Mouse (Mus musculus) G1E (cell line): Measurements from ENCODE around the gene Ptprg. TPM values are rescaled to one million over a fixed set of nuclear protein-coding genes. Genes with fewer than 3 reads are reported as not detected.

ENCODE experiments used
- ATAC-seq: 2 replicates; pipeline ENCODE4 v1.8.0; 2016; ENCODE audit warnings: mild to moderate bottlenecking; ENCODE audit not compliant: insufficient number of reproducible peaks, poor library complexity, low FRiP score, severe bottlenecking; ENCODE audit errors: extremely low read depth
- DNase-seq: peaks from one replicate; pipeline ENCODE4 v3.0.0; 2012; ENCODE audit warnings: low spot score
- H3K27me3 ChIP-seq: 2 replicates; pipeline ENCODE4 v1.6.1; 2012; ENCODE audit warnings: mild to moderate bottlenecking, low read length, inconsistent platforms; ENCODE audit not compliant: insufficient read depth
- H3K36me3 ChIP-seq: replicated peaks from 2 replicates; pipeline ENCODE3; 2012; ENCODE audit warnings: mild to moderate bottlenecking, inconsistent platforms
- H3K4me1 ChIP-seq: 2 replicates; pipeline ENCODE4 v1.6.1; 2012; ENCODE audit warnings: low read depth, low read length, inconsistent platforms, mixed read lengths; ENCODE audit not compliant: insufficient read depth
- H3K4me3 ChIP-seq: 2 replicates; pipeline ENCODE4 v1.5.1; 2012; ENCODE audit warnings: low read depth, mild to moderate bottlenecking, inconsistent platforms, low read length, moderate library complexity, mixed read lengths
- H3K9me3 ChIP-seq: replicated peaks from 2 replicates; pipeline ENCODE4 v1.6.1; 2012; ENCODE audit warnings: inconsistent platforms
- CTCF ChIP-seq: IDR thresholded peaks from 2 replicates; pipeline ENCODE4 v1.5.1; 2012; ENCODE audit warnings: low read depth, low read length, inconsistent platforms, mixed read lengths
- GATA1 ChIP-seq: IDR thresholded peaks from 2 replicates; pipeline ENCODE4 v1.6.1; 2012; ENCODE audit warnings: borderline replicate concordance, low read length, inconsistent platforms, mixed read lengths
- GATA2 ChIP-seq: IDR thresholded peaks from 2 replicates; pipeline ENCODE4 v1.6.1; 2012; ENCODE audit warnings: low read depth, low read length, inconsistent platforms, borderline replicate concordance
- POLR2AphosphoS5 ChIP-seq: IDR thresholded peaks from 2 replicates; pipeline ENCODE4 v1.6.1; 2012; ENCODE audit warnings: low read depth, low read length, inconsistent platforms; ENCODE audit not compliant: insufficient replicate concordance
- TAL1 ChIP-seq: conservative IDR thresholded peaks from 2 replicates; pipeline ENCODE4 v1.6.1; 2012; ENCODE audit warnings: low read depth, low read length, inconsistent platforms, mixed read lengths
- polyA plus RNA-seq: library from polyadenylated mRNA; stranded (reverse); fragments of >175 nt; gene quantifications from 2 replicates; pipeline ENCODE4 v1.2.3, GENCODE M21; 2012
- total RNA-seq, 2 experiments: library from RNA; stranded (forward) in 1 of 2; stranded (reverse) in 1 of 2; fragments of 200-1000 nt in 1 of 2; fragments of >200 nt in 1 of 2; fragmentation: Nextera tagmentation in 1 of 2; gene quantifications; 2 replicates each; pipeline ENCODE4 v1.2.3; 2014 to 2017

Gene Ptprg
- total and polyA plus RNA-seq, 3 experiments, result 0.05 TPM; not detected in 2

DNA sequence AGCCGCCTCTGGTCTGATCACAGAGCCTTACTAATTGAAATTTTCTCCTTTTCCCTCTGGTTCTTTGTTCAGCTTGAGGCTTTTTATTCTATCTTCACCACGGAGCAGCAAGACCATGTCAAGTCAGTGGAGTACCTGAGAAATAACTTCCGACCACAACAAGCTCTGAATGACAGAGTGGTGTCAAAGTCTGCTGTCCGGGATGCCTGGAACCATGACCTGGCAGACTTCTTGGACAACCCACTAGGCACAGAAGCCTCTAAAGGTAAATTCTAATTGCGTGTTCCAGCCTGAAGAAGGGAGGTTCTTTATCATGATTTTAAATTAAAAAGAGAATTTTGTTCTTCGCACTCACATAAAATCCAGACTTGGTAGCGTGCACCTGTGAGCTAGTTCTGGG, 568.6 kb downstream of the Ptprg start:
- TF ChIP-seq GATA2 (no peak), POLR2AphosphoS5 (no peak), TAL1 (no peak), GATA1 (no peak), CTCF (no peak)
- H3K4me1 ChIP-seq, result no peaks in the 10 kb centered on the region
- 0 out of 2 replicates have a peak, but pooled peaks cover 3% of the 10 kb centered on the region for H3K9me3 ChIP-seq
- no peak overlapping the region for H3K4me3 ChIP-seq
- no peaks in the 10 kb centered on the region for H3K27me3 ChIP-seq
- H3K36me3 ChIP-seq, result no peaks in the 10 kb centered on the region
- ATAC-seq, result no peak
- no peak for DNase-seq

DNA sequence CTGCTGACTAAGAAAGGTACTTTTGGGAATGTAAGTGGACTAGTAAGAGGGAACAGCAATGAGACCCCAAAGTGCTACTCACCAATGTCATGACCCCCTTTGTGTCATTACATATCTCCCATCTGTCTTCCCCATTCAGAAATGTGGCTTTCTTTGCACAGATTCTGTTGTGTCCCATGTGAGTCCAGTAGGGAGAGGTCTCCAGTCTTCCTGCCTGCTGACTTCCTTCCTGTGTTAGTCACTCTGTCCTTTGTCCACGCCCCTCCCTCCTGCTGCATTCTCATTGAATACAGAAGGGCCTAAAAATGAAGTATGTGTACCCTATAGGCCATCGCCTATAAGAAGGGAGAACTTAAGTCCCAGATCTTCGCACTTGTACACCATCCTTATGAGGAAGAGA, 571.4 kb downstream of the Ptprg start:
- no peak overlapping the region for H3K4me3 ChIP-seq
- H3K4me1 ChIP-seq, result no peaks in the 10 kb centered on the region
- no peaks in the 10 kb centered on the region for H3K27me3 ChIP-seq
- TF ChIP-seq POLR2AphosphoS5 (no peak), TAL1 (no peak), GATA2 (no peak), GATA1 (no peak)
- ATAC-seq, result no peak
- H3K9me3 ChIP-seq, result 0 out of 2 replicates have a peak, but pooled peaks cover 3% of the 10 kb centered on the region
- DNase-seq, result no peak
- no peaks in the 10 kb centered on the region for H3K36me3 ChIP-seq

DNA sequence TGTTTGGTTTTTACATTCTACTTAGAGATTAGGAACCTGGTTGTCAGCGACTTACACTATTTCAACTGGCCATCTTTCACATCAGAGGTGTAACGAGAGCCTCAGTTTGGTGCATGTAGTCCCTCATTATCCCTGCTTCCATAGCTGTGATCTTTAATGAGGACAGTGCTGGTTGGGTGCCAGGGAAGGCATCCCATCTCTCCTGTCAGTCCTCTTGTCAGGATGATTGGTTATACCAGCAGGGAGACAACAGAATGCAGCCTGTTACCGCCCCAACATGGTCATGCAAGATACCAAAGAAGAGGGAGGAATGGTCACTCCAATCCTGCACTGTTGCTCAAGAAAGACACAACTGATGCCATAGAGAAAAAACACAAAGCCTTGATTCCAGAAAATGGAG, 574.6 kb downstream of the Ptprg start:
- TF ChIP-seq CTCF (no peak), GATA1 (no peak)
- ATAC-seq, result no peak
- Histone ChIP-seq H3K4me3 (no peak overlapping the region), H3K27me3 (no peaks in the 10 kb centered on the region), H3K9me3 (peaks cover 7% of the 10 kb centered on the region; the same call in 1 of the 2 replicates), H3K36me3 (no peaks in the 10 kb centered on the region), H3K4me1 (no peaks in the 10 kb centered on the region)
- DNase-seq, result no peak

DNA sequence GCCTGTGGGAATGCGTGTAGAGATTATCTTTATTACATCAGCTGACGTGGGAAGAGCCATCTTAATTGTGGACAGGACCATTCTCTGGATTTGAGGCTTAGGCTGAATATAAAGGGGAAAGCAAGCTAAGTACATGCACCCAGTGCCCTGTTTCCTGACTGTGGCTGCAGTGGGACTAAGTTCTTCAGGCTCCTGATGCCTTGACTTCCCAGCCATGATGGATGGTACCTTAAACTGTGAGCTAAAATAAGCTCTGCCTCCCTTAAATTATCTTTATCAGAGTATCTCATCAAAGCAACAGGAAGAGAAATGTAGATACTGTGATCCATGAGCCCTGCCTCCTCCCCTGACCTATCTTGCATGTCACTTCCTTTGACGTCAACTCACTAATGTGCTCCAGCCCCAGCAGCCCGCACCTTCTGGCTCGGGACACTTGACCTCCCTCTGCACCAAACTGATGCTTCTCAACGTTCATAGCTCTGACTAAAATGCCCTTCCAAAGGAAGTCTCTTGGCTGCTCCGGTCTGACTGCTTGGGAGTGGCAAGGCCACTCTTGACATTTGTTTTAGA, 578.8 kb downstream of the Ptprg start:
- H3K4me1 ChIP-seq, result no peaks in the 10 kb centered on the region
- ATAC-seq (no peak), DNase-seq (no peak)
- H3K9me3 ChIP-seq, result peaks cover 17% of the 10 kb centered on the region
- TF ChIP-seq GATA2, result no peak
- TF ChIP-seq POLR2AphosphoS5, result no peak
- TF ChIP-seq GATA1, result no peak
- TF ChIP-seq TAL1, result no peak
- no peak for TF ChIP-seq CTCF
- H3K4me3 ChIP-seq, result no peak overlapping the region
- no peaks in the 10 kb centered on the region for H3K27me3 ChIP-seq
- no peaks in the 10 kb centered on the region for H3K36me3 ChIP-seq

DNA sequence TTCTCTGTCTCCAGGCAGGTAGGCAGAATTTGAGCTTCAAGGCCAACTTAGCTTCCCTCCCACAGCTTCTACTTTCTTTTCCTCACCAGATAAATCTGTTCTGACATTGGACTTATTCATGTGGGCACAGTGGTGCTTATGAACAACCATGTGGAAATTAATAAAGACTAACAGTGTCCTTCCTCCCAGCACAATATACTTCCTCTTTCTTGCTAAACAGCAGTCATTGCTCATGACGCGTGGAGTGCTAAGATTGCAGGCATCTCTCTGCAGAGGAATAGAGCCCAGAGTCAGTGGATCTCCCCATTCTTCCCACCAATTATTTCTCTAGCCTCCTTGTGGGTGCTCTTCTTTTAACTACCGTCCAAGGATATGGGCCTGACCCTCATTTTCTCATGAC, 579.8 kb downstream of the Ptprg start:
- Histone ChIP-seq H3K4me3 (no peak overlapping the region), H3K27me3 (no peaks in the 10 kb centered on the region), H3K4me1 (no peaks in the 10 kb centered on the region), H3K9me3 (peaks cover 23% of the 10 kb centered on the region), H3K36me3 (no peaks in the 10 kb centered on the region)
- no peak for DNase-seq
- no peak for ATAC-seq
- no peak for TF ChIP-seq TAL1
- TF ChIP-seq CTCF, result no peak
- no peak for TF ChIP-seq GATA1
- TF ChIP-seq GATA2, result no peak
- no peak for TF ChIP-seq POLR2AphosphoS5

DNA sequence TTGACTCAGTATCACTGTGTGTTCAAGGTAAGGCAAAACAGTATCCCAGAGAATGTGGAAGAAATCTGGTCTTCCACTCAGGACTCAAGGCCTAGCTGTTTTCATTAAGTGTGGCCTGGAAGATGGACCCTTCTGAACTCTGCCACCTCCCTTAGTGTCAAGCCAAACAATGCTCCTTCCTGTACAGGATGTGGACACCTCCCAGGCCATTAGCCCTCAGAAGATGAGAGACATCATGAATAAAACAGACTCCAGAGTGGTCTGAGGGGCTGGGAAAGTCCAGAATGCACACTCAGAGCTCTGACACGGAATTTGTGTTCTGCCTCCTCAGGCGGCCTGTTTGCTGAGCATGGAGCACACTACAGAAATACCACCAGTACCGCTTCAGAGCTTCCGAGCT, 581.2 kb downstream of the Ptprg start:
- TF ChIP-seq GATA1 (no peak), GATA2 (no peak), TAL1 (no peak), CTCF (no peak), POLR2AphosphoS5 (no peak)

DNA sequence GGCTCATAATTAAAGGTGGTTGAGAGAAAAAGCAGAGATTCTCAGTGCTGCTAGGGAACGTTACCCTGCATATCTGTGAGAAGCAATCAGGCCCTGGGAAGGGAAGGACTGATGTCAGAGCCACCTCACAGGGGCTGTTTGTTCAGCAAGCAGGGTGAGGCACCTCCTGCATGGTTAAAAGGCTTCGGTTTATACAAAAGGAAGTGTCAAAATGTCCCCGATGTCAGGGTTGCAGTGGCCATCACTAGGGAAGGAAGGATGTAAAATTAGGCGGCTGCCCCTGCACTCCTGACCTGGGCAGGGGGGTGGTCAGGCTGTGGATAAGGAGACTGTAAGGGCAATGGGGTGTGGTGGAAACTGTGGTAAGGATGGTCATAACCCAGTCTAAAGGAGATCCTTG, 583.2 kb downstream of the Ptprg start:
- DNase-seq, result no peak

More for the DNA sequence above, 581.2 kb downstream of the Ptprg start:
- H3K4me3 ChIP-seq, result no peak overlapping the region
- ATAC-seq (no peak), DNase-seq (no peak)
- peaks cover 23% of the 10 kb centered on the region for H3K9me3 ChIP-seq
- H3K36me3 ChIP-seq, result no peaks in the 10 kb centered on the region
- no peaks in the 10 kb centered on the region for H3K27me3 ChIP-seq
- no peaks in the 10 kb centered on the region for H3K4me1 ChIP-seq

More for the DNA sequence above, 583.2 kb downstream of the Ptprg start:
- peaks cover 29% of the 10 kb centered on the region for H3K9me3 ChIP-seq
- no peaks in the 10 kb centered on the region for H3K27me3 ChIP-seq
- H3K4me3 ChIP-seq, result no peak overlapping the region
- no peak for ATAC-seq
- H3K36me3 ChIP-seq, result no peaks in the 10 kb centered on the region
- no peak for TF ChIP-seq CTCF
- no peak for TF ChIP-seq TAL1
- TF ChIP-seq GATA2, result no peak
- TF ChIP-seq POLR2AphosphoS5, result no peak
- TF ChIP-seq GATA1, result no peak
- H3K4me1 ChIP-seq, result no peaks in the 10 kb centered on the region
